Mouse (Mus musculus) limb, embryonic 10.5 days (tissue): ENCODE data around the gene Erich4. TPM values are rescaled to one million over a fixed set of nuclear protein-coding genes. Genes with fewer than 3 reads are reported as not detected.

ENCODE experiments used
- DNase-seq: peaks from one replicate; pipeline ENCODE4 v3.0.0-alpha.2; 2017; ENCODE audit warnings: low spot score
- H3K27ac ChIP-seq: fragments of 300-500 bp; sonication (generic); 2 replicates; pipeline ENCODE4 v1.5.1; 2016; ENCODE audit warnings: mild to moderate bottlenecking
- H3K27me3 ChIP-seq: fragments of 300-500 bp; sonication (generic); 2 replicates; pipeline ENCODE4 v1.6.1; 2016; ENCODE audit warnings: low read depth, mild to moderate bottlenecking; ENCODE audit not compliant: poor library complexity, severe bottlenecking
- H3K36me3 ChIP-seq: fragments of 300-500 bp; sonication (generic); 2 replicates; pipeline ENCODE4 v1.6.1; 2016; ENCODE audit warnings: mild to moderate bottlenecking, moderate library complexity
- H3K4me1 ChIP-seq: fragments of 300-500 bp; sonication (generic); 2 replicates; pipeline ENCODE4 v1.6.1; 2016
- H3K4me3 ChIP-seq: fragments of 300-500 bp; sonication (generic); 2 replicates; pipeline ENCODE4 v1.5.1; 2016; ENCODE audit warnings: mild to moderate bottlenecking, moderate library complexity
- H3K9me3 ChIP-seq: fragments of 300-500 bp; sonication (generic); replicated peaks from 2 replicates; pipeline ENCODE4 v1.6.1; 2016; ENCODE audit warnings: mild to moderate bottlenecking
- WGBS: fragments of 180-500 bp; shearing (Covaris S2); methylation state at CpG from one replicate; pipeline ENCODE4 v1.1.7; 2016; 5-methylcytosine and 5-hydroxymethylcytosine counted together
- polyA plus RNA-seq: library from polyadenylated mRNA; unstranded; fragments of >200 nt; fragmentation: Nextera tagmentation; extraction: Ambion mirVana; gene quantifications from 2 replicates; pipeline ENCODE4 v1.2.1, GENCODE M21; 2016

Erich4 gene
- polyA plus RNA-seq, 1 experiment from 2014 or later = not detected

DNA sequence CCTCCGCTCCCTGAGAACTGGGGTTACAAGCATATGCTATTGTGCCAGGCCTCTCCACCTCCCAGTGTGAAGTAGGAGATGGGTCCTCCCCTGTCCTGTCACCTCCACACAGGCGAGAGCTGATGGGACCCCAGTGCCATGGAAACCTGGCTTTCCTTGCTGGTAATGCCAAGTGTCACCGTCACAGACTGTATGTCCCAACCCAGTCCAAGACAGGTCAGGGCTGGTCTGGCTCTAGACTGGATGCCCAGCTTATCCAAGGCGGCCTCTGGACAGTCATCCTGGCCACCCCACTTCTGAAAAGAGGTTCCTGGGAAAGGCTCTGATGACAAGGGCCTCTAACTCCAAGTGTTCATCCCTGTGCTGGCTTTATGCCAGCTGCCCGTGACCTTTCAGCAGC, 21.4 kb upstream of the Erich4 start:
- Histone ChIP-seq H3K4me1 (no peaks in the 10 kb centered on the region), H3K4me3 (no peak overlapping the region), H3K27ac (no peak overlapping the region), H3K27me3 (no peaks in the 10 kb centered on the region), H3K9me3 (no peaks in the 10 kb centered on the region), H3K36me3 (peaks cover 49% of the 10 kb centered on the region)
- DNase-seq = no peak
- 92% methylated on average over 5 of the region's 5 CpGs for WGBS

DNA sequence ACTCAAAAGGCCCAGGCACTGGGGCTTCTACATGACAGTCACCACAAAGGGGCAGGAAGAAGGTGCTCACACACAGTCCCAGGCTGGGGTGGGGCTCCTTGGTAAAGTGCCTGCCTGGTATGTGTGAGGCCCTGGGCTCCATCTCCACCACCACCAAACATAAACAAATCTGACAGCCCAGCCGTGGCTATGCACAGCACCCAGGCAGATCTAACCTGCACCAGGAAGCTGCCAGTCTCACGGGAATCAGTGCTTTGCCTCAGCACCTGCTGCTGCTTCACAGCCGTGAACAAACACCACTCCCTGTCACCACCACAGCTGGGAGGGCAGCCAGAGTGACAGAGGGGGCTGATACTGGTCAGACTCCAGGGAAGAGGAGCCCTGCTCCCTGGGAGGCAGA, 20.7 kb upstream of the Erich4 start:
- Histone ChIP-seq H3K4me1 (no peaks in the 10 kb centered on the region), H3K36me3 (peaks cover 56% of the 10 kb centered on the region), H3K4me3 (no peak overlapping the region), H3K27ac (no peak overlapping the region), H3K9me3 (no peaks in the 10 kb centered on the region), H3K27me3 (no peaks in the 10 kb centered on the region)
- no peak for DNase-seq
- WGBS = 56% methylated on average over 3 of the region's 3 CpGs

DNA sequence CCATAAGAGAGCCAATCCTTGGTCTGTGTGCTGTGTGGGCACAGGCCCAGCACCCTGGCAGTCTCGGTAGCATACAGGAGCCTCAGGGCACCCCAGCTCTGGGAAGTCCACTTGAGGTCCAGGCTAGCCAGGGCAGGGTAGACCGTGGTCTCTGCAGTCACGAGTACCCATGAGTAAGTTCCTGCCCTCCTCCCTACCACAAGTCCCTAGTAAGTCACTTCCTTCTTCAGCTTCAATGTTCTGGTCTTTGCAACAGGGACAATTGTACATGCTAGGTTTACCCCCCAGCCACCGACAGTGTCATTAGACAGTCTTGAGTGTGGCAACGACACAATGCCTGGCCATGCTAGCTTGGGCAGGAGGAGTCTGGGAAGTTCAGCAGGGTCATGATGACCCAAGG, 17.0 kb upstream of the Erich4 start:
- H3K9me3 ChIP-seq = no peaks in the 10 kb centered on the region
- peaks cover 6% of the 10 kb centered on the region for H3K4me1 ChIP-seq
- H3K36me3 ChIP-seq = peaks cover 50% of the 10 kb centered on the region
- no peak overlapping the region for H3K27ac ChIP-seq
- peaks cover 18% of the 10 kb centered on the region for H3K27me3 ChIP-seq
- no peak for DNase-seq
- H3K4me3 ChIP-seq = no peak overlapping the region
- 92% methylated on average over 5 of the region's 5 CpGs for WGBS

DNA sequence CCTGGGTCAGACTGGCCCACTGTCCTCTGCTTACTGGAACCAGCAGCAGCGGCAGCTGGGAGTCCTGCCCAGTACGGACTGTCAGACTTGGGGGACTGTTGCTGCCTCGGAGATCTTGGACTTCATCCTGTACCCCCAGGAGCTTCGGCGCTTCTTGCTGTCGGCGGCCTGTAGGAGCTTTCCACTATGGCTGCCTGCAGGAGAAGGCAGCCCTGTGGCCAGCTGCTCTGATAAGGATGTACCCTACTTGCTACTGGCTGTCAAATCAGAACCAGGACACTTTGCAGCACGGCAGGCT, 12.6 kb upstream of the Erich4 start:
- H3K4me1 ChIP-seq = peaks cover 21% of the 10 kb centered on the region

DNA sequence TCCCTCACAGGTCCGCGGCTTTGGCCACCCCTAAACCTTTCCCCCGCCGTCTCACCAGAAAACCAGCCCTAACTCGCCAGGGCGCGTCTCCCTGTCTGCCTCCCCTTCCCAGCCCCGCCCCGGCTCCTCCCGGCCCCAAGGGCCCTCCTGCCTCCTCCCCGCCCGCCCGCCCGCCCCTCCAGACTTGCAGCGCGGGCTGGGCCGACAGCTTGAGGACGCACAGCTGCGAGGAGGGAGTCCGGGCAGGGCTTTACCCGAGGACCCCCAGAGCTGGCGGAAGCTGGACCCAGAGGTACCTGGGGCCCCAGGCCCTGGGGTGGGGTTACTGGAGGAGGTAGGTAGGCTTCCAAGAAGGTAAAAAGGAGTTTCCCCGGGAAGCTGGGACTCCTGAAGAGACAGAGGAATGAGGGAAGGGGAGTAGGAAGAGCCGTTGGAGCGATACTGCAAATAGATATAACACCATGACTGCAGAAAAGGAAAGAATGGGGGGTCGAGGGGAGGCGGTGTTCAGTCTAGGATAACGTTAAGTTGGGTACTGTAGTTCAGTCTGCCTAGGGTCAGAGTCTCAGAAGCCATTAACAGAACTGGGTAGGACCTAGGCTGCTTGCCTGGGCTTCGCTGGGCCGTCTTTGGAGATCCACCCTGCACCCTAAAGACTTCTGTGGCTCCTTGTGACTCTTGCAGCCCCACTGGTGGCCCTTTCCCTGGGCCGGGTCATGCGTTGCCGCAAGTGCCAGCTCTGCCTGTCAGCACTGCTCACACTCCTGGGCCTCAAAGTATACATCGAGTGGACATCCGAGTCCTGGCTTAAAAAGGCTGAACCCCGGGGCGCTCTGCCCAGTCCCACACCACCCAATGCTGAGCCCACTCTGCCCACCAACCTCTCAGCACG, 12.0 kb upstream of the Erich4 start:
- H3K27me3 ChIP-seq = peaks cover 29% of the 10 kb centered on the region
- WGBS = 18% methylated on average over 38 of the region's 38 CpGs
- DNase-seq = peak; percentile 74
- peak overlapping the region; percentile 53 for H3K4me3 ChIP-seq
- H3K27ac ChIP-seq = peak overlapping the region; percentile 77
- peaks cover 21% of the 10 kb centered on the region for H3K4me1 ChIP-seq
- no peaks in the 10 kb centered on the region for H3K9me3 ChIP-seq
- H3K36me3 ChIP-seq = peaks cover 65% of the 10 kb centered on the region

More for the DNA sequence above, 12.6 kb upstream of the Erich4 start:
- peak overlapping the region; percentile 77; the same call in 1 of the 2 replicates for H3K27ac ChIP-seq
- peaks cover 66% of the 10 kb centered on the region for H3K36me3 ChIP-seq
- WGBS = 61% methylated on average over 8 of the region's 8 CpGs
- no peak for DNase-seq
- H3K9me3 ChIP-seq = no peaks in the 10 kb centered on the region
- H3K27me3 ChIP-seq = peaks cover 29% of the 10 kb centered on the region
- H3K4me3 ChIP-seq = peak overlapping the region; percentile 53; the same call in 1 of the 2 replicates

DNA sequence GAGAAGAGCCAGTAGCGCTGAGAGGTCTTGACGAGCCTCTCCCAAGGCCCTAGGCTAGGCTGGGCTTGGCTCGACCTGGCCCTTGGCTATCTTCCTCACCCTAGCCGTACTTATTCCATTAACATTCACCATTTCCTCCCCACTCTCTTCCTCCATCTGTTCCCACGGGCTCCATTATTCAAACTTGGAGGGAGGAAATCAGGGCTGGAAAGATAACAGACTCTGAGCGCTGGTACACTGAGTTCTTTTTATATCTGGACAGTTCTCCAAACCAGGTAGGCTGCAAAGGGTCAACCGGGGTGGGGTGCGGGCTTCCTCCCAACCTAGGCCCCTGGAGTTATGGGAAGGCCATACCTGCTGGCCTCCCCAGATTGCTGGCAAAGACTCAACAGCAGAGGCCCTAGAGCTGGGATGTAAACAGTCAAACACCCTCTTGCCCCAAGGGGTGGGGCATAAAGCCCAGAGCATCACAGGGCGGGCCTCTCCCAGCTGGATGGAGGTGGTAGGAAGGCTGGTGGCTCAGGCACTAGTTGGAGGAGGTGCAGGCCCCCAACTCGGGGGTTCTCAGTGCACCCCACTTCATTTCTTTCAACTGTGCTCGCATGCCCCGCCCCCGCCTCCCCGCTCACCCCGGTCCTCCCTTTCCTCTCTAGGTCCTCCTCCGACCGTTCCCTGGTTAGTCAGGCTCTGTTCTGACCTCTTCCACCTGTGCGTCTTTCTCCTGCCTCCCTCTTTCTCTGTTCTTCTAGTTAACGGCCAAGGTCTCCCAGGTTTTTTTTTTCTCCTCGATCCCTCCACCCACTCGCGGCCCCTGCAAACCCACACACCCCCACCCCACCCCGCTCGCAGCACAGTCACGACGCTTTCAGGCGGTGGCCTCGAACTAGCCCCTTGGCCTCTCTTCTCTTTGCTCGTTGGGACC, 11.1 kb upstream of the Erich4 start, which contains the start of gene B3gnt8:
TSS of gene B3gnt8 (plus strand) at position 146 of the 922 bp plus-strand sequence.
- peak within 1 kb of the TSS; percentile 53 for H3K4me3 ChIP-seq
- H3K36me3 ChIP-seq = peaks cover 64% of the 10 kb centered on the region
- DNase-seq = no peak
- 20% methylated on average over 29 of the region's 29 CpGs for WGBS
- H3K27me3 ChIP-seq = peaks cover 29% of the 10 kb centered on the region
- no peaks in the 10 kb centered on the region for H3K9me3 ChIP-seq
- H3K27ac ChIP-seq = peak within 1 kb of the TSS; percentile 77
- H3K4me1 ChIP-seq = peaks cover 21% of the 10 kb centered on the region

DNA sequence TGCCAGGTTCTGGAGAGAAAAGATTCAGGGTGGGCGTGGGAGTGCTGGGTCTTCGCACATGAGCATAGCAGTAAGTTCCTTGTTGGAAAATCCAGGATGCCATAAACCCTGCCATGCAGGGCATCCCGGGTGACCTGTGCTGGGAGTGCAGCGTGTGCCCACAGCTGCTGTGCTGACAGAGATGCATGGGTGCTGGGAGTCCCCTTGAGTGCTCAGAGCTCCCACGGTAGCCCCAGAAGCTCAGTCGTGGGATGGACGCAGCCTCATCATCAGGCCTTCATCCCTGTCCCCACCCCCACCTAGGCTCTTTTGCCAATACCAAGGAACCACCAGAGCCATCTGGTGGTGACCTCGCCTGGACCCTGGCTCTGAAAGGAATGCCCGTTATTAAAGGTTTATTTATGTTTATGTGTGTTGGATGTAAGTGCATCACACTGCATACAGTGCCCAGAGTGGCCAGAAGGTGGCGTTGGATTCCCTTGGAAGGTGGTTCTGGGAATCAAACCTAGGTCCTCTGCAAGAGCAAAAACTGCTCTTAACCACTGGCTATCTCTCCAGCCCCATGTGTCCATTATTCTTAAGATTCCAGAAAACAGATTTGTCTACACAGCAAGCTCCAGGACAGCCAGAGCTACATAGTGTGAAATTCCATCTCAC, 10.0 kb upstream of the Erich4 start:
- 70% methylated on average over 10 of the region's 10 CpGs for WGBS
- peaks cover 21% of the 10 kb centered on the region for H3K4me1 ChIP-seq
- peaks cover 64% of the 10 kb centered on the region for H3K36me3 ChIP-seq
- no peak overlapping the region for H3K4me3 ChIP-seq
- no peaks in the 10 kb centered on the region for H3K9me3 ChIP-seq
- no peak for DNase-seq
- peaks cover 29% of the 10 kb centered on the region for H3K27me3 ChIP-seq
- H3K27ac ChIP-seq = no peak overlapping the region

DNA sequence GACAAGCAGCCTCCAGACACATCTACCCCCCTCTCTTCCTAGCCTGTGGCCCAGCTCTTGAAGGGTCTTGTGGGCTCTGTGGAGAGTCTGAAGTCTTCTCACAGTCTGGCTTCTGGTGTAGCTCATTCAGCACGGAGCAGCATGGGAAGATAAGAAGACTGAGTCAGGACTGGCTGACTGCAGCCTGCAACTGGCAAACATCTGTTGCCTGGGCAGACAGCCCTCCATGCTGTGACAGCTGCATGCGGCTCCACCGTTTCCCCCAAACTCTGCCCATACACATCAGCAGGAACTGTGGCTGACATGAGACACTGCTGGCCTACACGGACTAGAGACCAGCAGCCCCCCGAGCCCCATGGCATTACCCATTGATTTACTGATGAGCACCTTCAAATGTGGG, 9.2 kb upstream of the Erich4 start:
- DNase-seq = no peak
- peaks cover 57% of the 10 kb centered on the region for H3K36me3 ChIP-seq
- 75% methylated on average over 5 of the region's 5 CpGs for WGBS

DNA sequence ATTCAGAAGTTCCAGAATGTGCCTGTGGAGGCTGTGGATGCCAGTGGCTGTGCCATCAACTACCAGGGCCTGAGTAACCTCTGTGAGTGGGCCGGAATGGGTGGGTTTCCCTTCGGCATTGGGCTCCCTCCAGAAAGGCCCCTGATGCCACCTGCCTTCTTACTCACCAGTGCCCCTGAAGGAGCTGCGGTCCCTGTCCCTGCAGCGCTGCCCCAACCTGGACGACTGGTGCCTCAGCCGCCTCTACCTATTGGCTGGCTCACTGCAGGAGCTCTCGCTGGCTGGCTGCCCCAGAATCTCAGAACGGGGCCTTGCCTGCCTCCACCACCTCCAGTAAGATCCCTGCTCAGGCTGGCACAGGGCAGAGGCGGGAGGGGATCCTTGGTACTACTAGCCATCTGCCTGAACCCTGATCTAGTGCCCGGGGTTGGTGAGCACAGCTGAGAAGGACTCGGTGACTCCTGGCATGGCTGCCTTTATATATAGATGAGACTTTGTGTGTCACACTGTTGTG, 8.2 kb upstream of the Erich4 start:
- peaks cover 53% of the 10 kb centered on the region for H3K36me3 ChIP-seq
- H3K4me1 ChIP-seq = peaks cover 27% of the 10 kb centered on the region
- WGBS = 88% methylated on average over 11 of the region's 11 CpGs
- no peak overlapping the region for H3K4me3 ChIP-seq
- peaks cover 24% of the 10 kb centered on the region for H3K27me3 ChIP-seq
- H3K27ac ChIP-seq = no peak overlapping the region
- no peaks in the 10 kb centered on the region for H3K9me3 ChIP-seq
- DNase-seq = no peak

More for the DNA sequence above, 9.2 kb upstream of the Erich4 start:
- Histone ChIP-seq H3K27ac (no peak overlapping the region), H3K4me3 (no peak overlapping the region), H3K9me3 (no peaks in the 10 kb centered on the region), H3K27me3 (peaks cover 29% of the 10 kb centered on the region), H3K4me1 (peaks cover 24% of the 10 kb centered on the region)

DNA sequence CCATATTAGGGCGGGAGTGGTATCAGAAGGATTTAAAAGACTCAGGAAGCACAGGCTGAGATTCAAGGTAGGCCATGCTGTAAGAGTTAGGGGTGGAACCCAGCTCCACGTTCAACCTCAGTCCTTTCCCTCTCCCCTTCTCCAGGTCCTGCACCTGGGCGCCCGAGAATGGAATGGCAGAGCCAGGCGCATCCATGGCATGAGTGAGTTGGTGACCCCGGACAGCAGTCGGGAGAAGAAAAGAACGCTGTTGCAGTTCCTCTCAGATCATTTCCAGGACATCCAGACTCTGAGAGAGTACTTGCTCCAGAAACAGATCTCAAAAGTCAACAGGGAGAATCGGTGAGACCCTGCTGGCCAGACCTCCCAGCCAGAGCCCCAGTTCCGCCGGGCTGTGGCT, 5.1 kb upstream of the Erich4 start:
- 91% methylated on average over 11 of the region's 11 CpGs for WGBS
- H3K27ac ChIP-seq = no peak overlapping the region
- H3K9me3 ChIP-seq = no peaks in the 10 kb centered on the region
- peaks cover 6% of the 10 kb centered on the region for H3K4me1 ChIP-seq
- DNase-seq = no peak
- peaks cover 49% of the 10 kb centered on the region for H3K36me3 ChIP-seq
- H3K4me3 ChIP-seq = no peak overlapping the region
- no peaks in the 10 kb centered on the region for H3K27me3 ChIP-seq

DNA sequence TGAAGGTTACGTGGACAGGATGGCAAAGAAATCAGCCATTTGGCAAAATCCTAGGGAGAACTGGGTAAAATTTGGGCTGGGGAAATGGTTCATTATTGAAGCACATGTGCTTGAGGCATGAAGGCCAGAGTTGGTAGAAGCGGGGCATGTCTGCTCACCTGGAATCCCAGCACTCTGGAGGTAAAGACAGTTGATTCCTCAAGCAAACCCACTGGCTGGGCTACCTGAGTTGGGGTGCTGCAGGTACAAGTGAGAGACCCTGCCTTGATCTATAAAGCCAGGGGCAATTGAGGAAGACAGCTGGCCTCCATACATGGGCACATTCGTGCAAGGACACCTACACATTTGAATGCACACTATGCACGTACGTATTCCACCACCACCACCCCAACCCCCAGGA, 4.4 kb upstream of the Erich4 start:
- Histone ChIP-seq H3K4me3 (peak overlapping the region; percentile 75), H3K9me3 (no peaks in the 10 kb centered on the region), H3K36me3 (peaks cover 43% of the 10 kb centered on the region), H3K27ac (no peak overlapping the region), H3K27me3 (no peaks in the 10 kb centered on the region), H3K4me1 (peaks cover 6% of the 10 kb centered on the region)
- DNase-seq = no peak
- 91% methylated on average over 5 of the region's 5 CpGs for WGBS

DNA sequence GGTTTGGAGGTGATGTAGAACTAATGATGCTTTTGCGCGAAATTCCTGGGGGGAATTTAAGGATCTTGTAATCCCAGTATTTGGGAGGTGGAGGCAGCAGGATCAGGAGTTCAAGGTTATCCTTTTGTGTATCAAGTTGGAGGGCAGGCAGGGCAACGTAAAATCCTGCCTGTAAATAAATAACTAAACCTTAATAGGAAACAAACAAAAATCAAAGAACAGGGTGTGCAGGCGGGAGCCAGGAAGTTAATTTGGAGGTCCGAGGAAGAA, 4.0 kb upstream of the Erich4 start:
- no peaks in the 10 kb centered on the region for H3K9me3 ChIP-seq
- H3K4me3 ChIP-seq = peak overlapping the region; percentile 75
- 21% methylated on average over 5 of the region's 5 CpGs for WGBS
- no peak for DNase-seq
- peak overlapping the region; percentile 79 for H3K27ac ChIP-seq
- no peaks in the 10 kb centered on the region for H3K27me3 ChIP-seq
- peaks cover 38% of the 10 kb centered on the region for H3K36me3 ChIP-seq
- H3K4me1 ChIP-seq = peaks cover 6% of the 10 kb centered on the region
